Mouse (Mus musculus): ENCODE measurements around the gene Adamts2. TPM values are rescaled to one million over a fixed set of nuclear protein-coding genes. Genes with fewer than 3 reads are reported as not detected.

Adamts2 gene
- polyA plus RNA-seq (2011; ENCODE audit: insufficient read depth, insufficient read length, low read depth, missing spikeins) = 0.64 and 0.73 TPM in 2 replicates

GRCm38 (mm10) chr11:50601641-50602355 lies at the start of gene Adamts2:
Adamts2 (plus strand) TSS chr11:50602084.
- Histone ChIP-seq H3K27ac (ENCODE audit: insufficient read depth, low read length) (no peak within 1 kb of the TSS), H3K4me1 (ENCODE audit: control insufficient read depth, insufficient read depth, low read length) (no peaks in the 10 kb centered on the region)
- TF ChIP-seq CTCF (IDR thresholded peaks at IDR 0.05; ENCODE audit: low read depth, low read length) (no peak), EP300 (IDR thresholded peaks at IDR 0.05; ENCODE audit: insufficient read depth, low read depth, low read length) (no peak), POLR2A (IDR thresholded peaks at IDR 0.05; ENCODE audit: insufficient read depth, low read length) (no peak)

GRCm38 (mm10) chr11:50557064-50557463 lies 44.8 kb upstream of the Adamts2 start:
- no peaks in the 10 kb centered on the region for H3K4me1 ChIP-seq (ENCODE audit: control insufficient read depth, insufficient read depth, low read length)
- H3K9me3 ChIP-seq (replicated peaks; ENCODE audit: control insufficient read depth, insufficient read depth, low read length, poor library complexity, severe bottlenecking) = no peaks in the 10 kb centered on the region; the same call in 1 of the 2 replicates
- H3K9ac ChIP-seq (ENCODE audit: low read depth, poor library complexity, severe bottlenecking) = no peak overlapping the region
- TF ChIP-seq EP300 (IDR thresholded peaks at IDR 0.05; ENCODE audit: insufficient read depth, low read depth, low read length) (no peak), POLR2A (IDR thresholded peaks at IDR 0.05; ENCODE audit: insufficient read depth, low read length) (no peak), CTCF (IDR thresholded peaks at IDR 0.05; ENCODE audit: low read depth, low read length) (no peak)
- no peaks in the 10 kb centered on the region for H3K27me3 ChIP-seq (ENCODE audit: control insufficient read depth, insufficient read depth, low read length, poor library complexity, severe bottlenecking)
- H3K36me3 ChIP-seq (ENCODE audit: control insufficient read depth, insufficient read depth, low read length, poor library complexity, severe bottlenecking) = no peaks in the 10 kb centered on the region
- no peak overlapping the region for H3K27ac ChIP-seq (ENCODE audit: insufficient read depth, low read length)
- no peak overlapping the region for H3K4me3 ChIP-seq (ENCODE audit: low read depth, low read length)

More at GRCm38 (mm10) chr11:50601641-50602355, at the start of gene Adamts2:
- H3K9me3 ChIP-seq (replicated peaks; ENCODE audit: control insufficient read depth, insufficient read depth, low read length, poor library complexity, severe bottlenecking) = no peaks in the 10 kb centered on the region
- H3K9ac ChIP-seq (ENCODE audit: low read depth, poor library complexity, severe bottlenecking) = peak within 1 kb of the TSS; percentile 80
- peak within 1 kb of the TSS; percentile 78 for H3K4me3 ChIP-seq (ENCODE audit: low read depth, low read length)
- H3K36me3 ChIP-seq (ENCODE audit: control insufficient read depth, insufficient read depth, low read length, poor library complexity, severe bottlenecking) = no peaks in the 10 kb centered on the region
- H3K27me3 ChIP-seq (ENCODE audit: control insufficient read depth, insufficient read depth, low read length, poor library complexity, severe bottlenecking) = peaks cover 17% of the 10 kb centered on the region

- no peaks in the 10 kb centered on the region for H3K36me3 ChIP-seq (ENCODE audit: control insufficient read depth, insufficient read depth, low read length, poor library complexity, severe bottlenecking)
- H3K27ac ChIP-seq (ENCODE audit: insufficient read depth, low read length) = no peak overlapping the region
- H3K4me3 ChIP-seq (ENCODE audit: low read depth, low read length) = no peak overlapping the region
- no peak overlapping the region for H3K9ac ChIP-seq (ENCODE audit: low read depth, poor library complexity, severe bottlenecking)
- no peaks in the 10 kb centered on the region; the same call in 1 of the 2 replicates for H3K9me3 ChIP-seq (replicated peaks; ENCODE audit: control insufficient read depth, insufficient read depth, low read length, poor library complexity, severe bottlenecking)
- no peaks in the 10 kb centered on the region for H3K27me3 ChIP-seq (ENCODE audit: control insufficient read depth, insufficient read depth, low read length, poor library complexity, severe bottlenecking)
- peak; percentile 32 for TF ChIP-seq CTCF (IDR thresholded peaks at IDR 0.05; ENCODE audit: low read depth, low read length)
- TF ChIP-seq EP300 (IDR thresholded peaks at IDR 0.05; ENCODE audit: insufficient read depth, low read depth, low read length) = no peak
- no peaks in the 10 kb centered on the region for H3K4me1 ChIP-seq (ENCODE audit: control insufficient read depth, insufficient read depth, low read length)
Measured at GRCm38 (mm10) chr11:50559108-50559507, 42.8 kb upstream of the Adamts2 start.

GRCm38 (mm10) chr11:50565466-50566211 lies 36.2 kb upstream of the Adamts2 start:
- H3K9me3 ChIP-seq (replicated peaks; ENCODE audit: control insufficient read depth, insufficient read depth, low read length, poor library complexity, severe bottlenecking) = no peaks in the 10 kb centered on the region
- H3K4me1 ChIP-seq (ENCODE audit: control insufficient read depth, insufficient read depth, low read length) = no peaks in the 10 kb centered on the region
- H3K27me3 ChIP-seq (ENCODE audit: control insufficient read depth, insufficient read depth, low read length, poor library complexity, severe bottlenecking) = no peaks in the 10 kb centered on the region
- no peak overlapping the region for H3K4me3 ChIP-seq (ENCODE audit: low read depth, low read length)
- H3K9ac ChIP-seq (ENCODE audit: low read depth, poor library complexity, severe bottlenecking) = no peak overlapping the region
- TF ChIP-seq CTCF (IDR thresholded peaks at IDR 0.05; ENCODE audit: low read depth, low read length) (no peak), POLR2A (IDR thresholded peaks at IDR 0.05; ENCODE audit: insufficient read depth, low read length) (no peak), EP300 (IDR thresholded peaks at IDR 0.05; ENCODE audit: insufficient read depth, low read depth, low read length) (no peak)
- no peaks in the 10 kb centered on the region for H3K36me3 ChIP-seq (ENCODE audit: control insufficient read depth, insufficient read depth, low read length, poor library complexity, severe bottlenecking)
- H3K27ac ChIP-seq (ENCODE audit: insufficient read depth, low read length) = no peak overlapping the region

- H3K27ac ChIP-seq (ENCODE audit: insufficient read depth, low read length) = no peak overlapping the region
- H3K27me3 ChIP-seq (ENCODE audit: control insufficient read depth, insufficient read depth, low read length, poor library complexity, severe bottlenecking) = no peaks in the 10 kb centered on the region
- no peak overlapping the region for H3K4me3 ChIP-seq (ENCODE audit: low read depth, low read length)
- no peaks in the 10 kb centered on the region for H3K9me3 ChIP-seq (replicated peaks; ENCODE audit: control insufficient read depth, insufficient read depth, low read length, poor library complexity, severe bottlenecking)
- no peak overlapping the region for H3K9ac ChIP-seq (ENCODE audit: low read depth, poor library complexity, severe bottlenecking)
- TF ChIP-seq POLR2A (IDR thresholded peaks at IDR 0.05; ENCODE audit: insufficient read depth, low read length) (no peak), CTCF (IDR thresholded peaks at IDR 0.05; ENCODE audit: low read depth, low read length) (no peak), EP300 (IDR thresholded peaks at IDR 0.05; ENCODE audit: insufficient read depth, low read depth, low read length) (no peak)
- H3K4me1 ChIP-seq (ENCODE audit: control insufficient read depth, insufficient read depth, low read length) = no peaks in the 10 kb centered on the region
- H3K36me3 ChIP-seq (ENCODE audit: control insufficient read depth, insufficient read depth, low read length, poor library complexity, severe bottlenecking) = no peaks in the 10 kb centered on the region
Measured at GRCm38 (mm10) chr11:50571448-50571847, 30.4 kb upstream of the Adamts2 start.

GRCm38 (mm10) chr11:50576521-50576920 lies 25.4 kb upstream of the Adamts2 start:
- Histone ChIP-seq H3K4me3 (ENCODE audit: low read depth, low read length) (no peak overlapping the region), H3K27me3 (ENCODE audit: control insufficient read depth, insufficient read depth, low read length, poor library complexity, severe bottlenecking) (no peaks in the 10 kb centered on the region), H3K4me1 (ENCODE audit: control insufficient read depth, insufficient read depth, low read length) (no peaks in the 10 kb centered on the region), H3K36me3 (ENCODE audit: control insufficient read depth, insufficient read depth, low read length, poor library complexity, severe bottlenecking) (no peaks in the 10 kb centered on the region), H3K9me3 (replicated peaks; ENCODE audit: control insufficient read depth, insufficient read depth, low read length, poor library complexity, severe bottlenecking) (no peaks in the 10 kb centered on the region), H3K9ac (ENCODE audit: low read depth, poor library complexity, severe bottlenecking) (no peak overlapping the region), H3K27ac (ENCODE audit: insufficient read depth, low read length) (no peak overlapping the region)
- TF ChIP-seq POLR2A (IDR thresholded peaks at IDR 0.05; ENCODE audit: insufficient read depth, low read length) = no peak
- TF ChIP-seq EP300 (IDR thresholded peaks at IDR 0.05; ENCODE audit: insufficient read depth, low read depth, low read length) = no peak
- TF ChIP-seq CTCF (IDR thresholded peaks at IDR 0.05; ENCODE audit: low read depth, low read length) = no peak
